Mouse (Mus musculus) left cerebral cortex, adult 9 months (tissue): ENCODE measurements around the gene Akap2.

Source experiments
- DNase-seq, 2 experiments: peaks; one replicate each; pipeline ENCODE4 v3.0.0; 2022; ENCODE audit warnings: low spot score in 2 of 2

The Akap2 gene

GRCm38 (mm10) chr4:57717354-57717753, at the start of gene Akap2:
TSS of gene Akap2 (plus strand) at chr4:57717657.
- no peak for DNase-seq

- DNase-seq = no peak
Measured at GRCm38 (mm10) chr4:57670813-57671469, 46.5 kb upstream of the Akap2 start.

- DNase-seq = no peak
Measured at GRCm38 (mm10) chr4:57672541-57672940, 44.9 kb upstream of the Akap2 start.

GRCm38 (mm10) chr4:57672996-57673906, 44.2 kb upstream of the Akap2 start:
- peak; percentile 28 to 91 for DNase-seq

GRCm38 (mm10) chr4:57674351-57674750, 43.1 kb upstream of the Akap2 start:
- no peak for DNase-seq

- no peak for DNase-seq
Measured at GRCm38 (mm10) chr4:57675387-57675786, 42.1 kb upstream of the Akap2 start.

GRCm38 (mm10) chr4:57677916-57678315, 39.5 kb upstream of the Akap2 start:
- no peak for DNase-seq

- DNase-seq = no peak
Measured at GRCm38 (mm10) chr4:57678991-57679457, 38.4 kb upstream of the Akap2 start.

- no peak for DNase-seq
Measured at GRCm38 (mm10) chr4:57680186-57680585, 37.3 kb upstream of the Akap2 start.

GRCm38 (mm10) chr4:57681511-57681910, 35.9 kb upstream of the Akap2 start:
- no peak for DNase-seq

- DNase-seq = no peak
Measured at GRCm38 (mm10) chr4:57682341-57682740, 35.1 kb upstream of the Akap2 start.

GRCm38 (mm10) chr4:57682944-57683343, 34.5 kb upstream of the Akap2 start:
- DNase-seq = peak in 1 of 2 experiments; percentile 43

- DNase-seq = no peak
Measured at GRCm38 (mm10) chr4:57684676-57685215, 32.7 kb upstream of the Akap2 start.

GRCm38 (mm10) chr4:57686736-57687135, 30.7 kb upstream of the Akap2 start:
- DNase-seq = no peak

GRCm38 (mm10) chr4:57687583-57687982, 29.9 kb upstream of the Akap2 start:
- peak in 1 of 2 experiments; percentile 39 for DNase-seq

GRCm38 (mm10) chr4:57688131-57688530, 29.3 kb upstream of the Akap2 start:
- no peak for DNase-seq

GRCm38 (mm10) chr4:57690001-57690400, 27.5 kb upstream of the Akap2 start:
- DNase-seq = no peak

GRCm38 (mm10) chr4:57690805-57691204, 26.7 kb upstream of the Akap2 start:
- no peak for DNase-seq

GRCm38 (mm10) chr4:57694356-57695136, 22.9 kb upstream of the Akap2 start:
- DNase-seq = no peak

GRCm38 (mm10) chr4:57696955-57697354, 20.5 kb upstream of the Akap2 start:
- DNase-seq = no peak

GRCm38 (mm10) chr4:57697918-57698611, 19.4 kb upstream of the Akap2 start:
- no peak for DNase-seq
